Mouse (Mus musculus): ENCODE data around the gene Cmas.

Cmas gene

GRCm38 (mm10) chr6:142756507-142757333, at the start of gene Cmas:
Gene Cmas, plus strand, starts transcription at chr6:142756686.
- peak; percentile 90 for DNase-seq (ENCODE audit: low spot score)

GRCm38 (mm10) chr6:142706688-142707087, 49.8 kb upstream of the Cmas start:
- DNase-seq (ENCODE audit: low spot score) = no peak

GRCm38 (mm10) chr6:142708369-142708768, 48.1 kb upstream of the Cmas start:
- no peak for DNase-seq (ENCODE audit: low spot score)

- no peak for DNase-seq (ENCODE audit: low spot score)
Measured at GRCm38 (mm10) chr6:142710690-142711089, 45.8 kb upstream of the Cmas start.

- DNase-seq (ENCODE audit: low spot score) = no peak
Measured at GRCm38 (mm10) chr6:142711106-142711505, 45.4 kb upstream of the Cmas start.

- no peak for DNase-seq (ENCODE audit: low spot score)
Measured at GRCm38 (mm10) chr6:142715026-142715425, 41.5 kb upstream of the Cmas start.

GRCm38 (mm10) chr6:142717186-142717585, 39.3 kb upstream of the Cmas start:
- DNase-seq (ENCODE audit: low spot score) = no peak

- DNase-seq (ENCODE audit: low spot score) = no peak
Measured at GRCm38 (mm10) chr6:142718167-142718566, 38.3 kb upstream of the Cmas start.

GRCm38 (mm10) chr6:142720641-142721040, 35.8 kb upstream of the Cmas start:
- DNase-seq (ENCODE audit: low spot score) = no peak

- no peak for DNase-seq (ENCODE audit: low spot score)
Measured at GRCm38 (mm10) chr6:142721731-142722130, 34.8 kb upstream of the Cmas start.

- no peak for DNase-seq (ENCODE audit: low spot score)
Measured at GRCm38 (mm10) chr6:142726032-142726431, 30.5 kb upstream of the Cmas start.

GRCm38 (mm10) chr6:142732567-142733290, 23.8 kb upstream of the Cmas start:
- DNase-seq (ENCODE audit: low spot score) = no peak

- DNase-seq (ENCODE audit: low spot score) = no peak
Measured at GRCm38 (mm10) chr6:142735302-142736005, 21.0 kb upstream of the Cmas start.

GRCm38 (mm10) chr6:142738225-142738624, 18.3 kb upstream of the Cmas start:
- no peak for DNase-seq (ENCODE audit: low spot score)

- no peak for DNase-seq (ENCODE audit: low spot score)
Measured at GRCm38 (mm10) chr6:142738637-142739036, 17.8 kb upstream of the Cmas start.

- DNase-seq (ENCODE audit: low spot score) = no peak
Measured at GRCm38 (mm10) chr6:142741763-142742162, 14.7 kb upstream of the Cmas start.

GRCm38 (mm10) chr6:142743193-142743592, 13.3 kb upstream of the Cmas start:
- no peak for DNase-seq (ENCODE audit: low spot score)

- no peak for DNase-seq (ENCODE audit: low spot score)
Measured at GRCm38 (mm10) chr6:142745484-142745883, 11.0 kb upstream of the Cmas start.

- no peak for DNase-seq (ENCODE audit: low spot score)
Measured at GRCm38 (mm10) chr6:142746765-142747164, 9.7 kb upstream of the Cmas start.

GRCm38 (mm10) chr6:142747165-142747564, 9.3 kb upstream of the Cmas start:
- no peak for DNase-seq (ENCODE audit: low spot score)

- no peak for DNase-seq (ENCODE audit: low spot score)
Measured at GRCm38 (mm10) chr6:142748057-142748708, 8.3 kb upstream of the Cmas start.

- DNase-seq (ENCODE audit: low spot score) = no peak
Measured at GRCm38 (mm10) chr6:142751365-142751764, 5.1 kb upstream of the Cmas start.
